Mouse (Mus musculus) liver, postnatal 0 days (tissue): ENCODE data around the gene Tmem258. TPM values are rescaled to one million over a fixed set of nuclear protein-coding genes. Genes with fewer than 3 reads are reported as not detected.
"Not testable (repeated sequence)": the region's sequence is repeated elsewhere in the genome, so short reads cannot be mapped to it uniquely, and the experiment has no call there.

Experiments used
- ATAC-seq: fragments of 200-750 bp; cut with Nextera tagmentation; 2 replicates; pipeline ENCODE4 v1.8.0; 2017; ENCODE audit warnings: mild to moderate bottlenecking, moderate library complexity
- DNase-seq: peaks from one replicate; pipeline ENCODE4 v3.0.0-alpha.2; 2016
- H3K27ac ChIP-seq: fragments of 300-500 bp; sonication (generic); 2 replicates; pipeline ENCODE4 v1.5.1; 2014; ENCODE audit warnings: antibody characterized with exemption, moderate library complexity, mild to moderate bottlenecking, low read depth
- H3K27me3 ChIP-seq: fragments of 300-500 bp; sonication (generic); 2 replicates; pipeline ENCODE4 v1.6.1; 2014; ENCODE audit warnings: low read length, control low read depth, mixed read lengths; ENCODE audit not compliant: insufficient read depth
- H3K36me3 ChIP-seq: fragments of 300-500 bp; sonication (generic); replicated peaks from 2 replicates; pipeline ENCODE4 v1.6.1; 2014; ENCODE audit warnings: mild to moderate bottlenecking, control low read depth, low read length, moderate library complexity, mixed read lengths; ENCODE audit not compliant: insufficient read depth
- H3K4me1 ChIP-seq: fragments of 300-500 bp; sonication (generic); 2 replicates; pipeline ENCODE4 v1.6.1; 2014; ENCODE audit warnings: antibody characterized with exemption, mild to moderate bottlenecking, control low read depth; ENCODE audit not compliant: insufficient read depth
- H3K4me2 ChIP-seq: fragments of 300-500 bp; sonication (generic); 2 replicates; pipeline ENCODE4 v1.6.1; 2014; ENCODE audit warnings: low read depth, mild to moderate bottlenecking, low read length, moderate library complexity, mixed read lengths
- H3K4me3 ChIP-seq: fragments of 300-500 bp; sonication (generic); 2 replicates; pipeline ENCODE4 v1.5.1; 2014; ENCODE audit warnings: low read depth, low read length
- H3K9ac ChIP-seq: fragments of 300-500 bp; sonication (generic); replicated peaks from 2 replicates; pipeline ENCODE4 v1.6.1; 2014; ENCODE audit warnings: mild to moderate bottlenecking, moderate library complexity
- H3K9me3 ChIP-seq: fragments of 300-500 bp; sonication (generic); 2 replicates; pipeline ENCODE4 v1.6.1; 2016; ENCODE audit warnings: mild to moderate bottlenecking, control low read depth, low read length, mixed read lengths
- CTCF ChIP-seq: sonication (generic); IDR thresholded peaks from 2 replicates; pipeline ENCODE4 v1.5.1; 2016; ENCODE audit warnings: antibody characterized with exemption, low read depth
- EP300 ChIP-seq: IDR thresholded peaks from 2 replicates; pipeline ENCODE4 v1.6.1; 2016; ENCODE audit warnings: antibody characterized with exemption, low read depth, mild to moderate bottlenecking
- WGBS: fragments of 180-500 bp; shearing (Covaris S2); extraction: QIAGEN DNeasy Blood & Tissue Kit; methylation state at CpG from one replicate; pipeline ENCODE4 v1.1.7; 2014; ENCODE audit not compliant: insufficient replicate concordance; 5-methylcytosine and 5-hydroxymethylcytosine counted together
- polyA plus RNA-seq: library from polyadenylated mRNA; unstranded; fragments of >200 nt; fragmentation: Nextera tagmentation; extraction: Ambion mirVana; gene quantifications from 2 replicates; pipeline ENCODE4 v1.2.1, GENCODE M21; 2015

Gene Tmem258
- polyA plus RNA-seq, 1 experiment from 2014 or later: 195 TPM

DNA sequence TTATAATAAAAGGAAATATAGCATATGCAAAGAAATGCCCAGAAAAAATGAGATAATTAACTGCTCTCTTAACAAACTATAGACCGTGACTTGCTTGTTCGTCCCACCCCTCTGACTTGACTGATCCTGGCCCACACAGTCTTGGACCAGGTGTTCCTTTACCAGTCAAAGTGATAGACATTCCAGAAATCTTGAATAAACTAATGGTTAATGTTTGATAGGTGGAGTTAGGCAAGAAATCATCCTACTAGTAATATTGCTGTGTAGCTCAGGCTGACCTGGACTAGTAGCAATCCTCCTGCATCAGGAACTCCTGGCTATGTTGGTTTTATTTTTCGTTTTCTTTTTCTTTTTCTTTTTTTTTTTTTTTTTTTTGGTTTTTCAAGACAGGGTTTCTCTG, 35.4 kb upstream of the Tmem258 start:
- no peak overlapping the region for H3K4me3 ChIP-seq
- TF ChIP-seq EP300 (no peak), CTCF (no peak)
- H3K36me3 ChIP-seq: no peaks in the 10 kb centered on the region
- WGBS: 71% methylated on average over 3 of the region's 3 CpGs
- no peaks in the 10 kb centered on the region for H3K27me3 ChIP-seq
- DNase-seq: no peak
- no peak overlapping the region for H3K27ac ChIP-seq
- H3K4me2 ChIP-seq: no peak overlapping the region
- ATAC-seq: no peak
- H3K9me3 ChIP-seq: no peaks in the 10 kb centered on the region
- H3K9ac ChIP-seq: no peak overlapping the region
- peaks cover 25% of the 10 kb centered on the region for H3K4me1 ChIP-seq

DNA sequence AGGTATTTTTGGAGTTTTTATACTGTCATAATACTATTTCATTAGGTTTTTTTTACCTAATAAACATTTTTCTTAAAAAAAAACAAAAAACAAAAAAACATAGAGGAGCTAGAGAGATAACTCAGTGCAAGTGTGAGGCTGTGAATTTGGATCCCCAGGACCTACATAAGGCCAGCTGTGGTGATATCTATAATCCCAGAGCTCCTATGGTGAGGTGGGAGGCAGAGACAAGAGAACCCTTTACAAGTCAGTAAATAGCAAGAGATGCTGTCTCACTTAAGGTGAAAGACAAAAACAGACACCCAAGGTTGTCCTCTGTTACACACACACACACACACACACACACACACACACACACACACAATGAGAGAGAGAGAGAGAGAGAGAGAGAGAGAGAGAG, 34.6 kb upstream of the Tmem258 start:
- no peak overlapping the region for H3K9ac ChIP-seq
- no peak for ATAC-seq
- no peaks in the 10 kb centered on the region for H3K9me3 ChIP-seq
- no peak overlapping the region for H3K4me2 ChIP-seq
- no peak overlapping the region for H3K27ac ChIP-seq
- DNase-seq: no peak
- TF ChIP-seq EP300 (no peak), CTCF (no peak)
- H3K27me3 ChIP-seq: no peaks in the 10 kb centered on the region
- no peak overlapping the region for H3K4me3 ChIP-seq
- H3K36me3 ChIP-seq: no peaks in the 10 kb centered on the region
- peaks cover 32% of the 10 kb centered on the region for H3K4me1 ChIP-seq

DNA sequence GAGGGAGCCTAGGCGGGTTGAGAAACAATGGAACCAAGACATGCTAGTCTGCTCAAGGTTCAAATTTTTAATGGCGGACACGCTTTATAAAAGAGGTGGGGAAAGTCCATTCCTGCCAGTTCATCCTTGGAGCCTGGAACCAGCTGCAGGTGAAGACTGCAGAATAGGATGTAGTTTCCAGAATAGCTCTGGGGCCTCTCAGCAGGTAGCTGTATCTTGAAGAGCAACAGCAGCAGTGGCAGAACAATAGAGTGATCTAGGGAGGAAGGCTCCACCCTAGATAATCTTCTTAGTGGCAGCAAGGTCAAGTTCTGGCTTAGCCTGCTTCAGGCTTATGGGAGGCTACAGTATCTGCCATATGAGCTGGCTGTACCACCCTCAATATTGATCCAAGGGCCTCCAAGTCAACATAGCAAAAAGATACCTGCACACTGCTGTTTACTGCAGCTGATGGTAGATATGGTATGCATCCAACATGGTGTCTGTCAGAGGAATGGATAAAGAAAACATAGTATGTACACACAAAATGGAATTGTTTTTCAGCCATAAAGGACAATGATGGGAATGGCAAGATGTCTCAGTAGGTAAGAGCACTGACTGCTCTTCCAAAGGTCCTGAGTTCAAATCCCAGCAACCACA, 34.0 kb upstream of the Tmem258 start:
- H3K27ac ChIP-seq, H3K27me3 ChIP-seq, H3K9ac ChIP-seq, H3K4me2 ChIP-seq, H3K4me3 ChIP-seq, DNase-seq, ATAC-seq, H3K9me3 ChIP-seq, H3K36me3 ChIP-seq: not testable (repeated sequence)
- WGBS: 85% methylated on average over 3 of the region's 3 CpGs
- H3K4me1 ChIP-seq: peaks cover 33% of the 10 kb centered on the region

DNA sequence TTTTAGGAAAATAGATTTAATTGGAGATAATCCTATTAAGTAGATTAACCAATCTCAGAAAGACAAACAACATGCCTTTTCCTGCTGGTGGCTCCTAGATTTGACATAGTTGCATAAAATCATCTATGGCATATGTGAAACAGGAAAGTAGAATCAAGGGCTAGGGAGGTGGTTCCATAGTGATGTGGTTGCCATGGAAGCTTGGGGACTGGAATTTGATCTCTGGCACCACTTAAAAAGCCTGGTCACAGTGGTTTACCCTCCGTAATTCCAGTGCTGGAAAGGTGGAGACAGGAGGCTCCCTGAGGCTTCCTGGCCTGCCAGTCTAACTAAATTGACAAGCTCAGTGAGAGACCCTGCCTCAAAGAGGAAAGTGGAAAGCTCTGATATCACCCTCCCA, 33.3 kb upstream of the Tmem258 start:
- Histone ChIP-seq H3K4me1 (peaks cover 33% of the 10 kb centered on the region), H3K9me3 (no peaks in the 10 kb centered on the region), H3K27me3 (no peaks in the 10 kb centered on the region), H3K9ac (no peak overlapping the region), H3K36me3 (no peaks in the 10 kb centered on the region), H3K4me3 (no peak overlapping the region), H3K27ac (no peak overlapping the region), H3K4me2 (no peak overlapping the region)
- DNase-seq (no peak), ATAC-seq (no peak)
- 63% methylated on average over 1 of the region's 1 CpGs for WGBS
- no peak for TF ChIP-seq EP300
- no peak for TF ChIP-seq CTCF

DNA sequence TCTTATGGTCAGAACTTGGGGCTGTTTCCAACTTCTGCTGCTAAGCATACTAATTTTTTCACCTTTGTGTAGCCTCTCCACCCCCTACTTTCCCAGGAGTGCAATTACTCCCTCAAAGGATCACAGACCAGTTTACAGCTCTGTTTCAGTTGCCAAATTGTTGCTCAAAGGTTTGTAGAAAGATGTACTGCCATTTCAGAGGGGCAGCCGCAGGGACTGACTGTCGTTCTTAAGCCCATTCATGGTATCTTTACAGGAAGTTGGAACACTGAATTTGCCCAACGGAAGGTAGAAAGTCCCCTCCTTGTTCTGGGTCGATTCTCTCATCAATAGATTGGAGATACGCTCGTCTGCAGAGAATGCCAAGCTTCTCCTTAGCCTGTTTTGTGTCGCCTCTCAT, 32.5 kb upstream of the Tmem258 start:
- 0 out of 2 replicates have a peak overlapping the region, but pooled peaks have one; percentile 9 for H3K27ac ChIP-seq
- no peaks in the 10 kb centered on the region for H3K27me3 ChIP-seq
- DNase-seq (no peak), ATAC-seq (no peak)
- no peak overlapping the region for H3K4me3 ChIP-seq
- H3K4me2 ChIP-seq: no peak overlapping the region
- peaks cover 33% of the 10 kb centered on the region for H3K4me1 ChIP-seq
- TF ChIP-seq EP300: no peak
- no peak for TF ChIP-seq CTCF
- 68% methylated on average over 7 of the region's 7 CpGs for WGBS
- H3K9me3 ChIP-seq: no peaks in the 10 kb centered on the region
- no peaks in the 10 kb centered on the region for H3K36me3 ChIP-seq
- H3K9ac ChIP-seq: no peak overlapping the region

GRCm38 (mm10) chr19:10171846-10172245, 32.0 kb upstream of the Tmem258 start:
- H3K4me3 ChIP-seq: no peak overlapping the region
- TF ChIP-seq CTCF: no peak
- TF ChIP-seq EP300: no peak
- H3K9ac ChIP-seq: no peak overlapping the region
- no peaks in the 10 kb centered on the region for H3K9me3 ChIP-seq
- no peak for ATAC-seq
- H3K4me2 ChIP-seq: no peak overlapping the region
- no peaks in the 10 kb centered on the region for H3K36me3 ChIP-seq
- no peak for DNase-seq
- H3K27ac ChIP-seq: 0 out of 2 replicates have a peak overlapping the region, but pooled peaks have one; percentile 9
- H3K4me1 ChIP-seq: peaks cover 33% of the 10 kb centered on the region
- no peaks in the 10 kb centered on the region for H3K27me3 ChIP-seq
